Mouse (Mus musculus) cortical plate, adult 2 months (tissue): ENCODE results near the gene Rbm20.
A peak's percentile ranks its signal among the peaks of the same experiment; 100 is the strongest.

Experiments used
- CTCF ChIP-seq: fragments of 200-500 bp; IDR thresholded peaks from 2 replicates; pipeline ENCODE4 v1.5.1; 2011; ENCODE audit warnings: mild to moderate bottlenecking, control low read depth, low read length; ENCODE audit not compliant: insufficient read depth; ENCODE audit errors: extremely low read depth
- POLR2A ChIP-seq: fragments of 200-500 bp; IDR thresholded peaks from 2 replicates; pipeline ENCODE4 v1.6.1; 2011; ENCODE audit warnings: mild to moderate bottlenecking, low read length, control low read depth; ENCODE audit not compliant: insufficient read depth; ENCODE audit errors: extremely low read depth

DNA sequence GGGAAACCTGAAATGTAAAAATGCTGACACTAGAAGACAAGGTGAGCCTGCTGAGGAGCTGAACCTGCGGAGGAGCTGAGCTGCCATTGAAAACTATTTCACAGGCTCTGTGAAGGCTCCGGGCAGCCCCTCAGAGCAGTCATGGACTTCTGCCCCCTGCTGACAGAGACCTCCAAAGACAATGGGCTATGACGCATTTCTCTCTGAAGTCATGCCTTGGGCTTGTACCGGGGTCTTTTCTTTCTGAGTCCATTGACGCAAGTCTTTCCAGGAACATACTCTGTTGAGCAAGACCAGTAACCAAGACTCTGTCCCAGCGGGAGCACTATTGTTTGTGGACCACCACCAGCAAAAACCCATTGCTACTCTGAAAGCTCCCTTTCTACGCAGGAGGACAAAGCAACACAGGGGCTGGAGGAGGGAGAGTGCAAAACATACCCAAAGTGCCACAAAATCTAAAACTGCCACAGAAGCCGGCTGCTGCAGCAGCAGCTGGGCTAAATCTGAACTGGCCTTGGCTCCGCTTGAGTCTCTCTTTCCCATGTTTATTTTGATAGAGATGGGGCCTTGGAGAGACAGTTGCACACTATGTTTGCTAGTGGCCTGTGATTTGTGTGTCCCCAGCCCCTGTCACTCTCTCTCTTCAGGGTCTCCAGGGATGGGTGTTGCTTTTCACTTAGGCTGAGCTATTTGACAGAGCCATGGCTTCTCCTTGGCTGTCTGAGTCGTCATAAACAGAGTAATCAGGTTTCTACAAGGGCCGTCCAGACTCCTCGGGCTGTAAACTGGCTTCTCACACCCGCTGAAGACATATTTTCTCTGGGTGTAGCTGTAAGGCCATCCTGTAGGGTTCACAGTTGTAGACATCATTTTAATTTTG lies 144.4 kb downstream of the Rbm20 start:
- TF ChIP-seq CTCF (0 out of 2 replicates have a peak, but pooled peaks have one; percentile 4), POLR2A (no peak)
